Mouse (Mus musculus) liver, adult 2 months (tissue): ENCODE measurements around the gene Gipc2. TPM values are rescaled to one million over a fixed set of nuclear protein-coding genes. Genes with fewer than 3 reads are reported as not detected.

Source experiments
- DNase-seq: peaks from one replicate; pipeline ENCODE4 v3.0.0-alpha.2; 2011; ENCODE audit warnings: low read depth, low spot score; ENCODE audit errors: extremely low read depth
- H3K27ac ChIP-seq: fragments of 200-500 bp; replicated peaks from 2 replicates; pipeline ENCODE4 v1.5.1; 2012; ENCODE audit warnings: low read depth, mild to moderate bottlenecking, control low read depth, inconsistent platforms, low read length; ENCODE audit not compliant: insufficient read depth
- H3K27me3 ChIP-seq: fragments of 200-500 bp; 2 replicates; pipeline ENCODE4 v1.6.1; 2012; ENCODE audit warnings: mild to moderate bottlenecking, moderate library complexity, low read length, inconsistent platforms; ENCODE audit not compliant: control insufficient read depth, insufficient read depth
- H3K36me3 ChIP-seq: fragments of 200-500 bp; 2 replicates; pipeline ENCODE4 v1.6.1; 2012; ENCODE audit warnings: low read length, inconsistent platforms; ENCODE audit not compliant: control insufficient read depth, insufficient read depth
- H3K4me1 ChIP-seq: fragments of 200-500 bp; 2 replicates; pipeline ENCODE4 v1.6.1; 2011; ENCODE audit warnings: low read length; ENCODE audit not compliant: control insufficient read depth, insufficient read depth
- H3K4me3 ChIP-seq: fragments of 200-500 bp; 2 replicates; pipeline ENCODE4 v1.5.1; 2011; ENCODE audit warnings: low read depth, mild to moderate bottlenecking, control low read depth, low read length, moderate library complexity; ENCODE audit not compliant: insufficient read depth
- H3K79me2 ChIP-seq: fragments of 200-500 bp; 2 replicates; pipeline ENCODE4 v1.6.1; 2012; ENCODE audit warnings: inconsistent platforms, mild to moderate bottlenecking, low read length, moderate library complexity; ENCODE audit not compliant: control insufficient read depth, insufficient read depth
- H3K9ac ChIP-seq: fragments of 200-500 bp; 2 replicates; pipeline ENCODE4 v1.6.1; 2012; ENCODE audit warnings: low read depth, mild to moderate bottlenecking, control low read depth, inconsistent platforms, low read length
- CTCF ChIP-seq: fragments of 200-500 bp; IDR thresholded peaks from 2 replicates; pipeline ENCODE4 v1.5.1; 2011; ENCODE audit warnings: low read depth, low read length, control low read depth
- POLR2A ChIP-seq: fragments of 200-500 bp; IDR thresholded peaks from 2 replicates; pipeline ENCODE4 v1.6.1; 2011; ENCODE audit warnings: low read length, control low read depth; ENCODE audit not compliant: insufficient read depth; ENCODE audit errors: extremely low read depth
- WGBS: fragments of 180-500 bp; shearing (Covaris S2); methylation state at CpG from one replicate; pipeline ENCODE4 v1.1.7; 2018; 5-methylcytosine and 5-hydroxymethylcytosine counted together
- polyA plus RNA-seq: library from polyadenylated mRNA; depleted of rRNA; stranded (reverse); fragments of >200 nt; gene quantifications from 2 replicates; pipeline ENCODE4 v1.2.3, GENCODE M21; 2012
- total RNA-seq: library from RNA; depleted of rRNA; stranded (reverse); fragments of >200 nt; gene quantifications from 2 replicates; pipeline ENCODE4 v1.2.3, GENCODE M21; 2014

Gipc2 gene
- total and polyA plus RNA-seq, 2 experiments: 0.22 to 0.46 TPM

DNA sequence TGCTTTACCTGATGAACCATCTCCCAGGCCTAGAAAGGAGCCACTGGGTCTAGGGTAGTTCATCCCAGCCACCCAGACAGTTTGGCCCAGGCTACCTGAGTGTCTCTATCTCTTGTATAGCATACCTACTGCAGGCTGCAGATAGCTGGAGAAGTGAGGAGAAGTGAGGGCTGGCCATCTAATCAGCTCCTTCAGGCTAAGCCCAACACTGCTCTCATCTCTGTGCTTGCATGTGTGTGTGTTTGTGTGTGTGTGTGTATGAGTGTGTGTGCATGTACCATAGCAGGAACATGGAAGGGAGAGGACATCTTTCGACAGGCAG lies 13.6 kb downstream of the Gipc2 start:
- H3K9ac ChIP-seq: no peak overlapping the region
- no peaks in the 10 kb centered on the region for H3K36me3 ChIP-seq
- no peak overlapping the region for H3K27ac ChIP-seq
- no peak for TF ChIP-seq CTCF
- no peak for TF ChIP-seq POLR2A
- no peak overlapping the region for H3K4me3 ChIP-seq
- DNase-seq: no peak
- H3K4me1 ChIP-seq: no peaks in the 10 kb centered on the region
- H3K27me3 ChIP-seq: no peaks in the 10 kb centered on the region
- H3K79me2 ChIP-seq: no peaks in the 10 kb centered on the region
- WGBS: 100% methylated on average over 1 of the region's 1 CpGs

DNA sequence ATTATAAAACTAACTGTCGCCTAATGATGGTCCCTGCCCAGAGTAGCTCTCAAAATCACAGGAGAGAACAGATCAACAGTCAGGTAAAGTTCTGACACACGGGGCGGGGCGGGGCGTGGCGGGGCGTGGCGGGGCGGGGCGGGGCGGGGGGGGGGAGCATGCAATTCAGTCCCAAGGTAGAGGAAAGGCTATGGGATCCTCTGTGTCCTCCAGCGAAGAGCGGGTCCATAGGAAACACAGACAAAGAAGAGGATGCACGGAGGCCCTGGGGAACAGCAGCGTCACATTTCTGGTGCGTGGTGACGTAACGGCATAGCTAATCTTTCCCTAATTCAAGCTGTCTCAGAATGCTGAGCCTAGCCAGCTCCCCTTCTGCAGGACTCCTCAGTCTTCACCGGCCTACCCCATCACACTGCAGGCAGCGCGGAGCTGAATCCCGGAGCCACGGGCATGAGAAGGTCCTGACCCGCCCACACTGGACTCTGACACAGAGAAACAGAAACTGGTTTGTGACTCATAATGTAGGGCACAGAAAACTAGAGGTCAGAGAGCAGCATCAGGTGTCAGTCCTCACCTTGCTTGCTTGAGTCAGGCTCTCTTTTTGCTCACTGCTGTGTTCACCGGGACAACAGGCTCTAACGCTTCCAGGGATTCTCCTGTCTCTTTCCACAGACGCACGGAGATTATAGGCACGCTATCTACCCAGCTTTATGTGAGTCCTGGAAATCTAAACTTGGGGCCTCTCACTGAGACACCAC lies 14.1 kb downstream of the Gipc2 start:
- peak; percentile 77 for DNase-seq
- no peak overlapping the region; the same call in 1 of the 2 replicates for H3K4me3 ChIP-seq
- no peaks in the 10 kb centered on the region for H3K79me2 ChIP-seq
- TF ChIP-seq CTCF (no peak), POLR2A (no peak)
- H3K27me3 ChIP-seq: no peaks in the 10 kb centered on the region
- H3K27ac ChIP-seq: no peak overlapping the region
- H3K36me3 ChIP-seq: no peaks in the 10 kb centered on the region
- H3K9ac ChIP-seq: no peak overlapping the region
- H3K4me1 ChIP-seq: no peaks in the 10 kb centered on the region
- WGBS: 50% methylated on average over 25 of the region's 29 CpGs

DNA sequence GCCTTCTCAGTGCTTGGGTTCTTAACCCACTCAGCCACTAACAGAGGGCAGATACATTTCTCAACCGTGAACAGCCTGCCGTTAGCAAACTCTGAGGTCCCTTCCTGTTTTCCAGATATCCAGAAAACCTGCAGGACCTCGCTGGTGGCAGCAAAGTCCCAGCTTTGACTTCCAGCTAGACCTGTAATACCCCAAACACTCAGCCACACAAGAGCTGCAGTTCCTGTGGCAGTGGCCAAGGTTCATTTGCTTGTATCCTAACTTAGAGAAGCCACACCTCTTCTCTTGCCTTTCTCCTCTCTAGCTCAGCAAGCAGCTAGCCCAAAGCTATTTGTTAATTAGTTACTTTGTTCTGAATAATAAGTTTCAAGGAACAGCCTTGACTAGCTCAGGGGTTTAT lies 16.2 kb downstream of the Gipc2 start:
- H3K79me2 ChIP-seq: no peaks in the 10 kb centered on the region
- no peak overlapping the region for H3K27ac ChIP-seq
- no peak overlapping the region for H3K9ac ChIP-seq
- H3K27me3 ChIP-seq: no peaks in the 10 kb centered on the region
- no peaks in the 10 kb centered on the region for H3K36me3 ChIP-seq
- no peaks in the 10 kb centered on the region for H3K4me1 ChIP-seq
- no peak for TF ChIP-seq POLR2A
- TF ChIP-seq CTCF: no peak
- WGBS: 26% methylated on average over 3 of the region's 3 CpGs
- no peak for DNase-seq
- no peak overlapping the region for H3K4me3 ChIP-seq

DNA sequence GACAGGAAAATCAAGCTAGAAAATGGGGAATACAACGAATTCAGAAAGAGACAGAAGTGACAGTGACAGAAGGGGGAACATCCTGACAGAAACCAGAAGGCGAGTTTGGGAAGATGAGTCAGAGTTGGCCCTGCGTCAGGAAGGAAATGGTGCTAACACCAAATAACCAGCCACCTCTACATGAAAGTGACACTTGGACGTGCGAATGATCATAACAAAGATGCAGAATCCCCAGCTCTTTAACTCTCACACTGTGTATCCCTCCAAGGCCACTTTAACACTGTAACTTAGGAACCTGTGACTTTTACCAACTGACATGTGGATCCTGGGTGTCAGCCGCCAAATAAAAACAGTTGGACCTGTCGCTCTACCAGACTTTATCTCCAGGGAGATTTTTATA lies 16.6 kb downstream of the Gipc2 start:
- Histone ChIP-seq H3K9ac (no peak overlapping the region), H3K4me1 (no peaks in the 10 kb centered on the region)
- WGBS: 58% methylated on average over 7 of the region's 7 CpGs

DNA sequence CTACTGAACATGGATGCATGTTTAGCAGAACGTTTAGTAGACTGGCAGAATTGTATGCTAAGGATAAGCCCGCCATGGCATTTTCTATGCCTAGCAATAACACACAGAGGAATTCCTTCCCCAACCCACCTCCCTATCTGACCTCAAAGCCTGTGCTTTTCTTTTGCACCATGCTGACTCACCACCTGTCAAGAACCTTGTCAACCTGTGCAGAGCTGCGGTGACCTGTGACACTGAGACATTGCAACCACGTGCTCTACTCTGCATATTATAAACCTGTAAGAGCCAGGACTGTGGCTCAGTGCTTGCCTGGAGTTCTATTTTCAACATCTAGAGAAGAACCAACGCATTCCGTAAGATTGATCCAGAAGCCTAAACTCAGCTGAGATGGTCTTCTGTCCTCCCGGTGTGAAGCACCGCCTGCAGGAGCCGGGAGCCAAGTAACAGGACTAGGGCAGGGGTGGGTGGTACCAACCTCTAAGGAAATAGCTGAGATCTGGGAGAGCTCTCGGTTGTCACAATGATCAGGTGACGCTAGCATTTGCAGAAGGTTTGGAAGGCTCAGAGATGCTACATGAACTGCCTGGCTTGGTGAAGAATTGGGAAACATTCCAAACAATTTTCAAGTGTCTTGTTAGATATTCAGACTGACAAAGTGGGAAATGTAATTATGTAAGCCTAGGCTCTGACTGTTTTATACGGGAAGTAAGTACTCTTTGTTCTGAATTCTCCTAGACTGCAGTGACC lies 18.8 kb downstream of the Gipc2 start:
- no peaks in the 10 kb centered on the region for H3K4me1 ChIP-seq
- DNase-seq: no peak
- 88% methylated on average over 12 of the region's 12 CpGs for whole genome bisulfite sequencing
- H3K4me3 ChIP-seq: no peak overlapping the region
- H3K9ac ChIP-seq: no peak overlapping the region
- H3K36me3 ChIP-seq: no peaks in the 10 kb centered on the region
- H3K79me2 ChIP-seq: no peaks in the 10 kb centered on the region
- no peaks in the 10 kb centered on the region for H3K27me3 ChIP-seq
- no peak overlapping the region for H3K27ac ChIP-seq
- TF ChIP-seq CTCF: no peak
- TF ChIP-seq POLR2A: no peak

More for the DNA sequence above, 16.6 kb downstream of the Gipc2 start:
- no peak for DNase-seq
- TF ChIP-seq CTCF (no peak), POLR2A (no peak)
- H3K79me2 ChIP-seq: no peaks in the 10 kb centered on the region
- no peak overlapping the region for H3K27ac ChIP-seq
- no peaks in the 10 kb centered on the region for H3K27me3 ChIP-seq
- no peaks in the 10 kb centered on the region for H3K36me3 ChIP-seq
- no peak overlapping the region for H3K4me3 ChIP-seq

DNA sequence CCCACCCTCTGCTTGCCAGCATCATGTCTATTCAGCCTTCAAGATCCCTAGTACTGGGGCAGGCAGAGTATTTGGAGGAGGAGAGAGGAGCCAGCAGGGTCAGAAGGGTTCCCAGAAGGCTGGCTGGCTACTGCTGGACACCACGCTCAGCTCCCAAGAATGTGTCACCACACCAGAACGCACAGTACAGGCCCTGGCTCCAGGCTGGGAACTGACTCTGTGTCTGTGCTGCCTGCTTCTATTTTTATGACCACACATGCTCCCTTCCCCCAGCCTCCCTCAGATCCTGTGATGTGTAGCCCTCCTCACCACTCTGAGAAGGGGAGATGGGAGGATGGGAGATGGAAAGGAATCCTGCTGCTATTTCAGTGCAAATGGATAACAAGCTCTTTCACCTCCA lies 20.8 kb downstream of the Gipc2 start:
- 66% methylated on average over 2 of the region's 2 CpGs for WGBS
- H3K9ac ChIP-seq: no peak overlapping the region

More for the DNA sequence above, 20.8 kb downstream of the Gipc2 start:
- no peaks in the 10 kb centered on the region for H3K79me2 ChIP-seq
- TF ChIP-seq POLR2A (no peak), CTCF (no peak)
- no peaks in the 10 kb centered on the region for H3K4me1 ChIP-seq
- H3K4me3 ChIP-seq: no peak overlapping the region
- no peaks in the 10 kb centered on the region for H3K36me3 ChIP-seq
- H3K27ac ChIP-seq: no peak overlapping the region
- DNase-seq: peak; percentile 35
- no peaks in the 10 kb centered on the region for H3K27me3 ChIP-seq
